Mouse (Mus musculus): ENCODE measurements at regions not wholly inside any gene's neighbourhood (a gene's known extent, or its start where the extent isn't known, plus 50 kb on each side); places are given as distances from the start of the nearest gene placed in this dataset.

GRCm38 (mm10) chr14:114981120-114981519 is 110.9 kb upstream of the Gpc5 start:
- H3K4me1 ChIP-seq (ENCODE audit: control insufficient read depth, insufficient read depth, low read length): no peaks in the 10 kb centered on the region
- no peak for TF ChIP-seq CTCF (IDR thresholded peaks at IDR 0.05; ENCODE audit: insufficient read depth, low read depth, low read length)
- no peak for TF ChIP-seq POLR2A (IDR thresholded peaks at IDR 0.05; ENCODE audit: insufficient read depth, low read depth, low read length)
- no peak overlapping the region for H3K27ac ChIP-seq (ENCODE audit: insufficient read depth, low read depth, low read length)
- H3K4me3 ChIP-seq (ENCODE audit: insufficient read depth, low read depth, low read length): no peak overlapping the region
- WGBS: 30% methylated on average over 3 of the region's 3 CpGs

GRCm38 (mm10) chr14:115003223-115003622 is 88.8 kb upstream of the Gpc5 start:
- 93% methylated on average over 2 of the region's 2 CpGs for WGBS
- H3K27ac ChIP-seq (ENCODE audit: insufficient read depth, low read depth, low read length): no peak overlapping the region
- TF ChIP-seq CTCF (IDR thresholded peaks at IDR 0.05; ENCODE audit: insufficient read depth, low read depth, low read length) (no peak), POLR2A (IDR thresholded peaks at IDR 0.05; ENCODE audit: insufficient read depth, low read depth, low read length) (no peak)

GRCm38 (mm10) chr14:115004733-115005405 is 87.1 kb upstream of the Gpc5 start:
- Histone ChIP-seq H3K4me3 (ENCODE audit: insufficient read depth, low read depth, low read length) (no peak overlapping the region), H3K27ac (ENCODE audit: insufficient read depth, low read depth, low read length) (no peak overlapping the region), H3K4me1 (ENCODE audit: control insufficient read depth, insufficient read depth, low read length) (no peaks in the 10 kb centered on the region)
- TF ChIP-seq POLR2A (IDR thresholded peaks at IDR 0.05; ENCODE audit: insufficient read depth, low read depth, low read length) (no peak), CTCF (IDR thresholded peaks at IDR 0.05; ENCODE audit: insufficient read depth, low read depth, low read length) (no peak)
- 75% methylated on average over 6 of the region's 6 CpGs for WGBS

More at GRCm38 (mm10) chr14:115003223-115003622, 88.8 kb upstream of the Gpc5 start:
- no peaks in the 10 kb centered on the region for H3K4me1 ChIP-seq (ENCODE audit: control insufficient read depth, insufficient read depth, low read length)
- no peak overlapping the region for H3K4me3 ChIP-seq (ENCODE audit: insufficient read depth, low read depth, low read length)

- Histone ChIP-seq H3K4me1 (ENCODE audit: control insufficient read depth, insufficient read depth, low read length) (no peaks in the 10 kb centered on the region), H3K27ac (ENCODE audit: insufficient read depth, low read depth, low read length) (no peak overlapping the region), H3K4me3 (ENCODE audit: insufficient read depth, low read depth, low read length) (no peak overlapping the region)
- 83% methylated on average over 3 of the region's 3 CpGs for WGBS
- TF ChIP-seq CTCF (IDR thresholded peaks at IDR 0.05; ENCODE audit: insufficient read depth, low read depth, low read length) (no peak), POLR2A (IDR thresholded peaks at IDR 0.05; ENCODE audit: insufficient read depth, low read depth, low read length) (no peak)
Measured at GRCm38 (mm10) chr14:115010877-115011276, 81.1 kb upstream of the Gpc5 start.

GRCm38 (mm10) chr14:115015299-115015698 is 76.7 kb upstream of the Gpc5 start:
- no peak overlapping the region for H3K27ac ChIP-seq (ENCODE audit: insufficient read depth, low read depth, low read length)
- 0 out of 2 replicates have a peak, but pooled peaks cover 3% of the 10 kb centered on the region for H3K4me1 ChIP-seq (ENCODE audit: control insufficient read depth, insufficient read depth, low read length)
- TF ChIP-seq CTCF (IDR thresholded peaks at IDR 0.05; ENCODE audit: insufficient read depth, low read depth, low read length): no peak
- 52% methylated on average over 5 of the region's 5 CpGs for WGBS
- H3K4me3 ChIP-seq (ENCODE audit: insufficient read depth, low read depth, low read length): no peak overlapping the region

- H3K4me1 ChIP-seq (ENCODE audit: control insufficient read depth, insufficient read depth, low read length): 0 out of 2 replicates have a peak, but pooled peaks cover 3% of the 10 kb centered on the region
- 14% methylated on average over 22 of the region's 22 CpGs for WGBS
- H3K4me3 ChIP-seq (ENCODE audit: insufficient read depth, low read depth, low read length): peak overlapping the region; percentile 30
- H3K27ac ChIP-seq (ENCODE audit: insufficient read depth, low read depth, low read length): no peak overlapping the region
- TF ChIP-seq POLR2A (IDR thresholded peaks at IDR 0.05; ENCODE audit: insufficient read depth, low read depth, low read length): no peak
- peak; percentile 74; the same call in 1 of the 2 replicates for TF ChIP-seq CTCF (IDR thresholded peaks at IDR 0.05; ENCODE audit: insufficient read depth, low read depth, low read length)
Measured at GRCm38 (mm10) chr14:115017410-115018153, 74.4 kb upstream of the Gpc5 start.

GRCm38 (mm10) chr14:115028011-115028410 is 64.0 kb upstream of the Gpc5 start:
- WGBS: 88% methylated on average over 7 of the region's 7 CpGs
- Histone ChIP-seq H3K4me3 (ENCODE audit: insufficient read depth, low read depth, low read length) (no peak overlapping the region), H3K4me1 (ENCODE audit: control insufficient read depth, insufficient read depth, low read length) (no peaks in the 10 kb centered on the region), H3K27ac (ENCODE audit: insufficient read depth, low read depth, low read length) (no peak overlapping the region)
- TF ChIP-seq POLR2A (IDR thresholded peaks at IDR 0.05; ENCODE audit: insufficient read depth, low read depth, low read length) (no peak), CTCF (IDR thresholded peaks at IDR 0.05; ENCODE audit: insufficient read depth, low read depth, low read length) (no peak)

- Histone ChIP-seq H3K4me3 (ENCODE audit: insufficient read depth, low read depth, low read length) (no peak overlapping the region), H3K27ac (ENCODE audit: insufficient read depth, low read depth, low read length) (no peak overlapping the region), H3K4me1 (ENCODE audit: control insufficient read depth, insufficient read depth, low read length) (no peaks in the 10 kb centered on the region)
- TF ChIP-seq POLR2A (IDR thresholded peaks at IDR 0.05; ENCODE audit: insufficient read depth, low read depth, low read length): no peak
- TF ChIP-seq CTCF (IDR thresholded peaks at IDR 0.05; ENCODE audit: insufficient read depth, low read depth, low read length): no peak
- 70% methylated on average over 4 of the region's 4 CpGs for WGBS
Measured at GRCm38 (mm10) chr14:115031734-115032133, 60.3 kb upstream of the Gpc5 start.

GRCm38 (mm10) chr14:115033375-115033969 is 58.5 kb upstream of the Gpc5 start:
- WGBS: 90% methylated on average over 5 of the region's 5 CpGs
- no peak for TF ChIP-seq POLR2A (IDR thresholded peaks at IDR 0.05; ENCODE audit: insufficient read depth, low read depth, low read length)
- TF ChIP-seq CTCF (IDR thresholded peaks at IDR 0.05; ENCODE audit: insufficient read depth, low read depth, low read length): no peak
- H3K4me1 ChIP-seq (ENCODE audit: control insufficient read depth, insufficient read depth, low read length): no peaks in the 10 kb centered on the region
- no peak overlapping the region for H3K4me3 ChIP-seq (ENCODE audit: insufficient read depth, low read depth, low read length)
- H3K27ac ChIP-seq (ENCODE audit: insufficient read depth, low read depth, low read length): no peak overlapping the region
